In genomic region chr2:83673843-83674242, GRCm38 (mm10) we compare ENCODE assay signal across 31 mouse cellular contexts.
"Had no signal": no experiment of that assay in that cellular context is flagged by ENCODE, and none has a peak within 500 bp of the region (broad histone marks: within the 10 kb centered on the region; RNA-seq: fewer than 3 reads in every experiment).

No protein-coding gene starts in this region.

- H3K4me1 ChIP-seq: hindbrain, embryonic 10.5 days; hindbrain, embryonic 15.5 days; intestine, embryonic 15.5 days had no signal

- H3K27ac ChIP-seq: heart, embryonic 10.5 days; hindbrain, embryonic 10.5 days; hindbrain, embryonic 12.5 days; hindbrain, embryonic 13.5 days; hindbrain, embryonic 14.5 days; hindbrain, embryonic 15.5 days; hindbrain, postnatal 0 days; intestine, embryonic 15.5 days; layer of hippocampus, adult 2 months; left cerebral cortex, adult 2 months had no signal

- DNase-seq: heart, adult 18-20 months; heart, postnatal 10 days; heart, postnatal 36 days; heart, postnatal 4 days; kidney, adult 11 months; kidney, adult 18-20 months; kidney, adult 2 months; kidney, adult 8-10 months; kidney, adult 9 months; kidney, postnatal 10 days; kidney, postnatal 14 days; kidney, postnatal 25 days; kidney, postnatal 36 days; kidney, postnatal 4 days; layer of hippocampus, adult 9-11 months; layer of hippocampus, postnatal 36 days had no signal

- H3K9me3 ChIP-seq: heart, embryonic 10.5 days; heart, embryonic 13.5 days; hindbrain, embryonic 10.5 days; hindbrain, embryonic 12.5 days; hindbrain, embryonic 13.5 days; hindbrain, embryonic 15.5 days; intestine, embryonic 15.5 days had no signal

- ATAC-seq: hindbrain, postnatal 0 days; inflammation-experienced regulatory T-cells, adult 6 months; intestine, embryonic 15.5 days; intestine, embryonic 16.5 days; intestine, postnatal 0 days had no signal

- H3K4me3 ChIP-seq: heart, embryonic 10.5 days; heart, embryonic 13.5 days; hindbrain, embryonic 10.5 days; hindbrain, embryonic 12.5 days; hindbrain, embryonic 13.5 days; hindbrain, embryonic 15.5 days; intestine, embryonic 15.5 days; layer of hippocampus, adult 2 months; left cerebral cortex, adult 2 months had no signal

- H3K4me2 ChIP-seq: heart, embryonic 11.5 days; heart, embryonic 13.5 days; hindbrain, embryonic 12.5 days; hindbrain, embryonic 13.5 days; hindbrain, embryonic 14.5 days; hindbrain, embryonic 15.5 days; intestine, embryonic 15.5 days had no signal

- H3K36me3 ChIP-seq: hindbrain, embryonic 12.5 days had no signal

- H3K9ac ChIP-seq: heart, embryonic 13.5 days; hindbrain, embryonic 12.5 days; hindbrain, embryonic 13.5 days; hindbrain, embryonic 14.5 days; hindbrain, embryonic 15.5 days; intestine, embryonic 15.5 days had no signal

- H3K27me3 ChIP-seq: heart, embryonic 13.5 days; hindbrain, embryonic 12.5 days; hindbrain, embryonic 13.5 days; hindbrain, embryonic 15.5 days; intestine, embryonic 15.5 days had no signal
